Mouse (Mus musculus): Measurements from ENCODE around the gene Kitl. TPM values are rescaled to one million over a fixed set of nuclear protein-coding genes. Genes with fewer than 3 reads are reported as not detected.

Kitl gene
- 36.5 and 40.2 TPM in 2 replicates for polyA plus RNA-seq (2014; fragmentation: Nextera tagmentation; extraction: Ambion mirVana)

DNA sequence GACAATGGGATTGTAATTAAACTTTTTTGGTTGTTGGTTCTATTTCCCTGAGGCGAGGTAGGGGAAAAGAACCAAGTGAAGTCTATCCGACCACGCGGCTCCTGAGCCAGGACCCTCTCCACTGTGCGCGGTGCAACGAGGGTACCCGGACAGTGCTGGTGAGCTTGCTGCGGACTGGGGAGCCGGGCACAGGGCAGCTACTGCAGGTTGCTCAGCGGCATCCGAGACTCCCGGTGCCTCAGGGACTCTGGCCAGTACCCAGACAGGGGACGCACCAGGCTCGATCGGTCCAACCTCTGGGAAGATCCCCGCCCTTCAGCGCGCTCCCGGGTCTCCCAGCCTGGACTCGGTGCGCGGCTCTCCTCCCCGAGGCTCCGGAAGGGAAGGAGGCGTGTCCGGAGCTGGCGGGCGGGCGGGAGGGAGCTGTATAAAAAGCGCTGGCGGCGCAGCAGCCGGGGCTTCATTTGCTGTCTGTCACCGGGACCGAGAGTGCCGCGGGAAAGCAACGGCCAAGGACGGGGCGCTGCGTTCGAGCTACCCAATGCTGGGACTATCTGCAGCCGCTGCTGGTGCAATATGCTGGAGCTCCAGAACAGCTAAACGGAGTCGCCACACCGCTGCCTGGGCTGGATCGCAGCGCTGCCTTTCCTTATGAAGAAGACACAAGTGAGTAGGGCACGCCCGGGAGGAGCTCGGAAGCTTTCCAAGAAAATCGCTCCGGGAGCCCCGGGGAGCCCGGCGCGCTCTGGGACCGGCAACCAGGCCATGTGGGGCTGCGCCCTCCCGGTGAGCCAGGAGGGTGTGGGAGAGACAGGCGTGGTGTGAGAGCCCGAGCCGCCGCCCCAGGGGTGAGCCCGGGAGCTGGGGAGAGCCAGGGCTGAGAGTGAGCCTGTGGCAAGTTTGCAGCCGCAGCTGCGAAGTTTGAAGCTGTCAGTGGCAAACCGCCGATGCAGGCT lies at the start of gene Kitl:
Kitl (plus strand) TSS at position 261 of the 956 bp plus-strand sequence.
- peak within 1 kb of the TSS; percentile 46 for H3K27ac ChIP-seq (replicated peaks; ENCODE audit: low read depth, low read length)
- ATAC-seq (ENCODE audit: low read depth): peak; percentile 88
- peaks cover 6% of the 10 kb centered on the region for H3K4me1 ChIP-seq (ENCODE audit: control insufficient read depth, insufficient read depth, low read length)
- peaks cover 18% of the 10 kb centered on the region for H3K27me3 ChIP-seq (replicated peaks; ENCODE audit: control insufficient read depth, insufficient read depth, low read length)
- no peaks in the 10 kb centered on the region for H3K36me3 ChIP-seq (ENCODE audit: control insufficient read depth, insufficient read depth, low read length)
- H3K4me3 ChIP-seq (ENCODE audit: low read depth, low read length): peak within 1 kb of the TSS; percentile 57
- under 1% methylated on average over 49 of the region's 70 CpGs for WGBS
- H3K4me2 ChIP-seq (ENCODE audit: low read depth, low read length): peak within 1 kb of the TSS; percentile 73
- H3K9me3 ChIP-seq (ENCODE audit: control insufficient read depth, low read length): no peaks in the 10 kb centered on the region
- peak within 1 kb of the TSS; percentile 60 for H3K9ac ChIP-seq (ENCODE audit: low read depth, low read length)
- DNase-seq (ENCODE audit: low spot score): peak; percentile 86

GRCm38 (mm10) chr10:99972866-99973265 lies 42.6 kb upstream of the Kitl start:
- H3K27ac ChIP-seq (replicated peaks; ENCODE audit: low read depth, low read length): no peak overlapping the region
- no peak overlapping the region for H3K9ac ChIP-seq (ENCODE audit: low read depth, low read length)
- DNase-seq (ENCODE audit: low spot score) (no peak), ATAC-seq (ENCODE audit: low read depth) (no peak)
- H3K4me1 ChIP-seq (ENCODE audit: control insufficient read depth, insufficient read depth, low read length): no peaks in the 10 kb centered on the region
- 64% methylated on average over 8 of the region's 8 CpGs for WGBS
- no peaks in the 10 kb centered on the region for H3K9me3 ChIP-seq (ENCODE audit: control insufficient read depth, low read length)
- H3K27me3 ChIP-seq (replicated peaks; ENCODE audit: control insufficient read depth, insufficient read depth, low read length): no peaks in the 10 kb centered on the region
- H3K36me3 ChIP-seq (ENCODE audit: control insufficient read depth, insufficient read depth, low read length): no peaks in the 10 kb centered on the region
- no peak overlapping the region for H3K4me2 ChIP-seq (ENCODE audit: low read depth, low read length)
- H3K4me3 ChIP-seq (ENCODE audit: low read depth, low read length): no peak overlapping the region

DNA sequence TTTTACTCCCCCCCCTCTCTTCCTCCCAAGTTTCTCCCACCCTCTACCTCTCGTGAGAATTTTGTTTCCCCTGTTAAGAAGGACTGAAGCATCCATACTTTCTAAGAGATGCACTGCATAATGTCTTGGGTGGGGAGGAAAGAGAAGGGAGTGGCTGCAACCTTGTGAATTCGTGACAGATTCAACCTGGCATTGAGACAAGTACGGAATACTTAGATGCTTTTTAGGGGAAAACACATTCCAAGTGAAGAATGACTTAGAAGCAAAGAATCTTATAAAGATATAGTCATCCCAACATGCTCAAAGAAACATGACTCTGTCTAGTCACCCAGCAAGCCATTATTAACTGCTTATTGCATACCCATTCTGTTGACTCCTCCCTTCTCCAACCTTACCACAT lies 35.3 kb upstream of the Kitl start:
- Histone ChIP-seq H3K4me1 (ENCODE audit: control insufficient read depth, insufficient read depth, low read length) (no peaks in the 10 kb centered on the region), H3K4me3 (ENCODE audit: low read depth, low read length) (no peak overlapping the region), H3K4me2 (ENCODE audit: low read depth, low read length) (no peak overlapping the region), H3K36me3 (ENCODE audit: control insufficient read depth, insufficient read depth, low read length) (no peaks in the 10 kb centered on the region), H3K27me3 (replicated peaks; ENCODE audit: control insufficient read depth, insufficient read depth, low read length) (no peaks in the 10 kb centered on the region), H3K9ac (ENCODE audit: low read depth, low read length) (no peak overlapping the region), H3K9me3 (ENCODE audit: control insufficient read depth, low read length) (no peaks in the 10 kb centered on the region), H3K27ac (replicated peaks; ENCODE audit: low read depth, low read length) (no peak overlapping the region)
- DNase-seq (ENCODE audit: low spot score) (no peak), ATAC-seq (ENCODE audit: low read depth) (no peak)
- 78% methylated on average over 3 of the region's 3 CpGs for WGBS

DNA sequence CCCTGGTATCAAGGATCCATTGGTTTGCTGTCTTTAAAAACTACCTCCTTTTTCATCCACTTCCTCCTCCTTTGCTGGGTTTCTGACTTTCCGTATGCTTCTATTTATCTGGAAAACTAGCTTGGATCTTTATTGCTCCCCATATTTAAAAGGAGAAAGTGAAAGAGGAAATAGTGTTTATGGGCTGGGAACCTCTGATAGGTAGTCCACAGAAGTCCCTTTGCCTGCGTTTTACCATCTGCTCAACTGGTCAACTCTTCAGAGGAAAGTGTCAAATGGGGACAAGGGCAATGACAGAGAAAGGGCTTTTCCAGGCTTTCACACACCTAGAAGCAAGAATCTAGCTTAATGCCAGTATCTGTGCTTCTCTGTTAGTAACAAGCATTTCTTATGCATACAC lies 34.5 kb upstream of the Kitl start:
- Histone ChIP-seq H3K9ac (ENCODE audit: low read depth, low read length) (no peak overlapping the region), H3K4me1 (ENCODE audit: control insufficient read depth, insufficient read depth, low read length) (no peaks in the 10 kb centered on the region), H3K4me3 (ENCODE audit: low read depth, low read length) (no peak overlapping the region), H3K36me3 (ENCODE audit: control insufficient read depth, insufficient read depth, low read length) (no peaks in the 10 kb centered on the region), H3K27me3 (replicated peaks; ENCODE audit: control insufficient read depth, insufficient read depth, low read length) (no peaks in the 10 kb centered on the region), H3K9me3 (ENCODE audit: control insufficient read depth, low read length) (no peaks in the 10 kb centered on the region), H3K4me2 (ENCODE audit: low read depth, low read length) (no peak overlapping the region), H3K27ac (replicated peaks; ENCODE audit: low read depth, low read length) (no peak overlapping the region)
- 85% methylated on average over 2 of the region's 2 CpGs for WGBS
- ATAC-seq (ENCODE audit: low read depth) (no peak), DNase-seq (ENCODE audit: low spot score) (no peak)

- H3K27ac ChIP-seq (replicated peaks; ENCODE audit: low read depth, low read length): no peak overlapping the region
- H3K4me3 ChIP-seq (ENCODE audit: low read depth, low read length): no peak overlapping the region
- H3K9ac ChIP-seq (ENCODE audit: low read depth, low read length): no peak overlapping the region
- H3K4me1 ChIP-seq (ENCODE audit: control insufficient read depth, insufficient read depth, low read length): no peaks in the 10 kb centered on the region; the same call in 1 of the 2 replicates
- H3K9me3 ChIP-seq (ENCODE audit: control insufficient read depth, low read length): no peaks in the 10 kb centered on the region
- 87% methylated on average over 5 of the region's 5 CpGs for WGBS
- no peaks in the 10 kb centered on the region for H3K36me3 ChIP-seq (ENCODE audit: control insufficient read depth, insufficient read depth, low read length)
- DNase-seq (ENCODE audit: low spot score) (no peak), ATAC-seq (ENCODE audit: low read depth) (no peak)
- H3K4me2 ChIP-seq (ENCODE audit: low read depth, low read length): no peak overlapping the region
- no peaks in the 10 kb centered on the region for H3K27me3 ChIP-seq (replicated peaks; ENCODE audit: control insufficient read depth, insufficient read depth, low read length)
Measured at GRCm38 (mm10) chr10:99981887-99982286, 33.5 kb upstream of the Kitl start.

GRCm38 (mm10) chr10:99986745-99987144 lies 28.7 kb upstream of the Kitl start:
- peak overlapping the region; percentile 29 for H3K4me2 ChIP-seq (ENCODE audit: low read depth, low read length)
- no peak overlapping the region for H3K9ac ChIP-seq (ENCODE audit: low read depth, low read length)
- H3K4me3 ChIP-seq (ENCODE audit: low read depth, low read length): no peak overlapping the region
- ATAC-seq (ENCODE audit: low read depth): no peak
- H3K9me3 ChIP-seq (ENCODE audit: control insufficient read depth, low read length): no peaks in the 10 kb centered on the region
- H3K36me3 ChIP-seq (ENCODE audit: control insufficient read depth, insufficient read depth, low read length): no peaks in the 10 kb centered on the region
- H3K27ac ChIP-seq (replicated peaks; ENCODE audit: low read depth, low read length): no peak overlapping the region
- DNase-seq (ENCODE audit: low spot score): no peak
- H3K27me3 ChIP-seq (replicated peaks; ENCODE audit: control insufficient read depth, insufficient read depth, low read length): no peaks in the 10 kb centered on the region
- WGBS: 35% methylated on average over 8 of the region's 8 CpGs
- H3K4me1 ChIP-seq (ENCODE audit: control insufficient read depth, insufficient read depth, low read length): no peaks in the 10 kb centered on the region; the same call in 1 of the 2 replicates

- Histone ChIP-seq H3K27ac (replicated peaks; ENCODE audit: low read depth, low read length) (no peak overlapping the region), H3K9me3 (ENCODE audit: control insufficient read depth, low read length) (no peaks in the 10 kb centered on the region), H3K4me2 (ENCODE audit: low read depth, low read length) (no peak overlapping the region), H3K4me1 (ENCODE audit: control insufficient read depth, insufficient read depth, low read length) (no peaks in the 10 kb centered on the region; the same call in 1 of the 2 replicates), H3K36me3 (ENCODE audit: control insufficient read depth, insufficient read depth, low read length) (no peaks in the 10 kb centered on the region), H3K4me3 (ENCODE audit: low read depth, low read length) (no peak overlapping the region), H3K27me3 (replicated peaks; ENCODE audit: control insufficient read depth, insufficient read depth, low read length) (no peaks in the 10 kb centered on the region), H3K9ac (ENCODE audit: low read depth, low read length) (no peak overlapping the region)
- DNase-seq (ENCODE audit: low spot score) (no peak), ATAC-seq (ENCODE audit: low read depth) (no peak)
Measured at GRCm38 (mm10) chr10:99989758-99990157, 25.7 kb upstream of the Kitl start.

DNA sequence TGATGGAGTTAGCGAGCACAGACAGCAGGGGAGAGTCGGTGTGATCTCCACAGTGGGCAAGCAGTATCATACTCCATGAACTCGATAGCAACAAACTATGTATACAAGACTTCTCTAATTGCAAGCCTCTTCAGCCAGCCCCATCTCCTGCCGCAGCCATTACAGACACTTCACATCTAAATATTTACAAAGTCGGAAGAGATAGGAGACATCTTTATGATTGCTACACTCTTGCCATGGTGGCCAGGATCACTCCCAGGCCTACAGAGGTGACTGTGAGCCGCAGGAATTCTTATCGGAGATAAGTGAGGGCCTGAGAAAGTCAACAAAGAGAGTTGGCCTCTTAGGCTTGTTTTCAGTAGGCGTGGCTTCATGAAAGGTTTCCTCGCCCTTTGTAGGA lies 23.3 kb upstream of the Kitl start:
- no peaks in the 10 kb centered on the region for H3K9me3 ChIP-seq (ENCODE audit: control insufficient read depth, low read length)
- no peaks in the 10 kb centered on the region for H3K4me1 ChIP-seq (ENCODE audit: control insufficient read depth, insufficient read depth, low read length)
- H3K27ac ChIP-seq (replicated peaks; ENCODE audit: low read depth, low read length): no peak overlapping the region
- DNase-seq (ENCODE audit: low spot score) (no peak), ATAC-seq (ENCODE audit: low read depth) (no peak)
- H3K27me3 ChIP-seq (replicated peaks; ENCODE audit: control insufficient read depth, insufficient read depth, low read length): no peaks in the 10 kb centered on the region
- no peak overlapping the region for H3K4me2 ChIP-seq (ENCODE audit: low read depth, low read length)
- WGBS: 83% methylated on average over 9 of the region's 9 CpGs
- H3K36me3 ChIP-seq (ENCODE audit: control insufficient read depth, insufficient read depth, low read length): no peaks in the 10 kb centered on the region
- H3K4me3 ChIP-seq (ENCODE audit: low read depth, low read length): no peak overlapping the region
- no peak overlapping the region for H3K9ac ChIP-seq (ENCODE audit: low read depth, low read length)

DNA sequence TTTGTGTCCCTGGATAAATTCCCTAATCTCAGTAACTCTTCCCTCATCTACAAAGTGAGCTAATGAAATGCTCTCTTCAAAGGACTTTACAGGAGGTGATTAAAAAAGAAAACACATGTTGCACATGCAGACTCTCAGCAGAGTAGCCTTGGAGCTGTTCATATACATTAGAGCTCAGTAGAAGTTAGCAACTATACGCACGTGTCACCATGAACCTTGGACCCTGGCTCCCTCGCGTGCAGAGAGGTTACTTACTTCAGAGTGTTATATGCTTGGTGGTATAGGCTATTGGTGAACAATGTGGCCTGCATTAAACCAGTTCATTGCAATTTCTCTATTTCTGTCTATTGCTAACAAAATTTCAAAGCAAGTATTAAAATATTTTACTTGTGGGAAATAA lies 14.0 kb upstream of the Kitl start:
- WGBS: 67% methylated on average over 4 of the region's 4 CpGs
- DNase-seq (ENCODE audit: low spot score) (no peak), ATAC-seq (ENCODE audit: low read depth) (no peak)

More for the DNA sequence above, 14.0 kb upstream of the Kitl start:
- Histone ChIP-seq H3K27ac (replicated peaks; ENCODE audit: low read depth, low read length) (no peak overlapping the region), H3K4me1 (ENCODE audit: control insufficient read depth, insufficient read depth, low read length) (no peaks in the 10 kb centered on the region), H3K9me3 (ENCODE audit: control insufficient read depth, low read length) (no peaks in the 10 kb centered on the region), H3K4me3 (ENCODE audit: low read depth, low read length) (no peak overlapping the region), H3K27me3 (replicated peaks; ENCODE audit: control insufficient read depth, insufficient read depth, low read length) (no peaks in the 10 kb centered on the region), H3K9ac (ENCODE audit: low read depth, low read length) (no peak overlapping the region), H3K4me2 (ENCODE audit: low read depth, low read length) (no peak overlapping the region), H3K36me3 (ENCODE audit: control insufficient read depth, insufficient read depth, low read length) (no peaks in the 10 kb centered on the region)
